Mouse (Mus musculus) heart, postnatal 25 days (tissue): ENCODE measurements around the gene Bace1. TPM values are rescaled to one million over a fixed set of nuclear protein-coding genes. Genes with fewer than 3 reads are reported as not detected.

Source experiments
- DNase-seq: peaks from one replicate; pipeline ENCODE4 v3.0.0; 2022; ENCODE audit warnings: low spot score
- intact Hi-C: fragments of 180-260 bp; cut with DNase I; formaldehyde crosslinking; loops from one replicate; pipeline ENCODE4 v1.15.1; 2025
- total RNA-seq, 2 experiments: library from RNA; stranded (reverse); gene quantifications; 2 replicates each; pipeline ENCODE4 v1.2.3; 2021

Gene Bace1
- total RNA-seq, 2 experiments from 2014 or later, result 31.6 to 33.1 TPM

GRCm38 (mm10) chr9:45870265-45870664, 31.9 kb downstream of the Bace1 start:
- intact Hi-C loops, result no loop called here

DNA sequence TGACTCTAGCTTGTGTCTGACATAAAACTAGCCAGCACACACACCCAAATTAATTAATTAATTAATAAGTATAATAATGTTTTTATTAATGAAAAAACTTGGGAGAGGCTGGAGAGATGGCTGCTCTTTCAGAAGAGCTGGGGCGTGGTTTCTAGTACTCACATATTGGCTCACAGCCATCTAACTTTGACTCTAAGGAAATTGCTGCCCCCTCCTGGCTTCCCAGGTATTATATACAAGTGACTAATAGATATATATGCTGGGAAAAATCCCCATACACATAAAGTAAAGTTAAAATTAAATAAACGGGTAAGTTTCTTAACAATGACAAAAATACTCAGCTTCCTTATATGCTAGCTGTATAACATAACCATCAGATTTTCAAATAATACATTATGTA, 39.5 kb downstream of the Bace1 start:
- intact Hi-C loops, result no loop called here
- DNase-seq, result no peak

More at GRCm38 (mm10) chr9:45870265-45870664, 31.9 kb downstream of the Bace1 start:
- no peak for DNase-seq

- intact Hi-C loops, result no loop called here
- DNase-seq, result no peak
These were observed 55.3 kb downstream of the Bace1 start for GRCm38 (mm10) chr9:45893681-45894080.

- intact Hi-C loops, result loop anchor here (5.0 kb wide), 1 partner anchor 367 kb away; the partner anchor contains the start of gene Zpr1
- no peak for DNase-seq
These were observed 66.8 kb downstream of the Bace1 start for GRCm38 (mm10) chr9:45905196-45905595.

DNA sequence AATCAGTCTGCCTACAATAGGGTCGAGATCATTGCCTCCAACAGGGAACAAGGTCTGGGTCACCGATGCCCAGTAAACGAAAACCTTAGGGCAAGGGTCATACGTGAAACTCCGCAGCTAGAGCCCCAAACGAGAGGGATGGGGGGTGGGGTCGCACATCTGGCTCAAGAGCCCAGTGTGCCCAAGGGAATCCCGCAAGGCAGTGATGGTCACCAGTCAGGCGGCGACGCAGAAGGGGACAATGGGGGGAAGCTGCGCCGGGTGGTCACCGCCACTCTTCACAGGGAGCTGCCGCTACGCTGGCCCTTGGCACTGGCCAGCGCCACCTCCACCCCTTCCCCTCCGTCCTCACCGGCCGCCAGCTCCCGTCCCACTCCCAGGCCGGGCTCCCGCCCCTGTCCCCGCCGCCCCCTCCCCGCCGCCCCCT, 67.4 kb downstream of the Bace1 start:
- intact Hi-C loops, result loop anchor here (2.0 to 5.0 kb wide), 2 partner anchors 47 to 366 kb away; partner anchors contain the start of gene Zpr1
- no peak for DNase-seq

DNA sequence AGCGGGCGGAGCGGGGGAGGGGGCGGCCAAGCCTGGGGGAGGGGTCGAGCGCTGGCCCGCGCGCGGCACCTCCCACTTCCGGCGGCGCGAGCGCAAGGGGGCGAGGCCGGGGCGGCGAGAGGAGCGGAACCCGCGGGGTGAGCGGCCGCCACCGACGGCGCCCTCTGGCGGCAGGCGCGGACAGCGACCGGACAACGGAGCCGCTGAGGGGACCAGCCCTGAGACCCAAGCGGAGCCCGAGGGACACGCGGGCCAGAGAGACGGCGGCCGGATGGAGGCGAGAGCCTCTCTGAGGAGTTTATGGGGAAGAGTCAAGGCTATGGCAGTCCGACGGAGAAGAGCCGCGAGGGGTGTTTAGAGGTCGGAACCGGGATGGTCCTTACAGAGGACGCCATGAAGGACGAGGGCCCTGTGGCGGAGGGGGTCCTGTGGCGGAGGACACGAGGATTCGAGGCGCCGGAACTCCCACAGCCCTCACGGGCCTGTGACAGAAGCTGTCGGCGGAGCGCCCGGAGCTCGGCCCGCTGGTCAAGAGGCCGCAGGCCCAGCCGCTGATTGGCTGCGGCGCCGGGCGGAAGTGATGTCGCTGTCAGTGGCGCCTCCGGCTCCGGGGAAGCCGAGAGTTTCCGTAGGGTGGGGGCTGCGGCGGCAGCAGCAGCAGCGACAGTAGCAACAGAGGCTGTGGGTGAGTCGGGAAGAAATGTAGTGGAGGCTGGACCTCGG, 68.1 kb downstream of the Bace1 start, which contains the start of the genes Pcsk7 and Rnf214:
Pcsk7 (plus strand) TSS at position 143 of the 723 bp plus-strand sequence.
Rnf214 (minus strand) TSS at position 557 of the 723 bp plus-strand sequence.
- intact Hi-C loops, result loop anchor here (2.0 to 5.0 kb wide), 2 partner anchors 46 to 366 kb away; partner anchors contain the start of gene Zpr1
- DNase-seq, result peak; percentile 91

GRCm38 (mm10) chr9:45907078-45907428, 68.7 kb downstream of the Bace1 start:
- intact Hi-C loops, result loop anchor here (2.0 to 5.0 kb wide), 2 partner anchors 46 to 365 kb away; partner anchors contain the start of gene Zpr1
- no peak for DNase-seq

- DNase-seq, result no peak
- intact Hi-C loops, result no loop called here
These were observed 72.6 kb downstream of the Bace1 start for GRCm38 (mm10) chr9:45910995-45911394.

DNA sequence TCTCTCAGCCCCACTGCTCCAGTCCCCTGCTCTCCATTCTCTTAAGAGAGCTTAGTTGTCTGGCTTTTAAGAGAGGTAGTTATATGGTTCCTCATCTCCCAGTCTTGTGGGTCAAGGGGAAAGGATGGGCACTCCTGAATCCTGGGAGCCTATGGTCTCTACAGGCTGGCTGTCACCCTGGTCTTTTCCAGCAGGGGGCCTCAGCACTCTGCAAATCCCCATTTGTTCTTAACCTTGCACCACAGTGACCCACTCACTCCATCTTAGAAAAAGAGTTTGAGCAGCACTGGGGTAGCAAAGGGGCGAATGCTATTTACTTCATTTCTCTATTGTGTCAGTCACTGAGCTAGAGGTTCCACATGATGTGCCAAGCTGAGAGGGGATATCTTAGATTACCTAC, 73.3 kb downstream of the Bace1 start:
- no peak for DNase-seq
- intact Hi-C loops, result no loop called here

Other genes with a start within 250 kb of the Bace1 start
- gene Cep164, start 9.9 kb upstream of the Bace1 start, total RNA-seq, result 1 to 10 TPM; 5.8 to 6.4 TPM
- 10 to 100 TPM; 17.1 to 18.9 TPM for gene Pcsk7, start 67.9 kb downstream of the Bace1 start, total RNA-seq
- gene Rnf214, start 68.3 kb downstream of the Bace1 start, total RNA-seq, result 10 to 100 TPM; 30.6 to 31.4 TPM
- 10 to 100 TPM; 45.4 to 93.0 TPM for gene Tagln, start 97.5 kb downstream of the Bace1 start, total RNA-seq
- 10 to 100 TPM; 70.9 to 76.5 TPM for gene Sidt2, start 116.7 kb downstream of the Bace1 start, total RNA-seq
- 10 to 100 TPM; 55.1 to 62.3 TPM for gene Pafah1b2, start 174.1 kb downstream of the Bace1 start, total RNA-seq
- gene Sik3, start 174.2 kb downstream of the Bace1 start, total RNA-seq, result 10 to 100 TPM; 65.6 to 67.2 TPM